Mouse (Mus musculus): Measurements from ENCODE around the gene Fbxo27.

GRCm38 (mm10) chr7:28720753-28721537 is 28.3 kb downstream of the Fbxo27 start:
- TF ChIP-seq ZC3H11A (IDR thresholded peaks at IDR 0.05; ENCODE audit: borderline replicate concordance, low read depth, low read length): no peak
- TF ChIP-seq HCFC1 (IDR thresholded peaks at IDR 0.05; ENCODE audit: borderline replicate concordance, insufficient read depth, low read length): no peak

Measured in ES-E14 (cell line).